Mouse (Mus musculus) megakaryocyte, embryonic 14.5 days (primary cell): ENCODE data around the gene Rnf225. TPM values are rescaled to one million over a fixed set of nuclear protein-coding genes. Genes with fewer than 3 reads are reported as not detected.
A peak's percentile ranks its signal among the peaks of the same experiment; 100 is the strongest.
"Not testable (repeated sequence)": the region's sequence is repeated elsewhere in the genome, so short reads cannot be mapped to it uniquely, and the experiment has no call there.

Experiments
- H3K27me3 ChIP-seq: replicated peaks from 2 replicates; pipeline ENCODE3; 2012; ENCODE audit warnings: inconsistent platforms
- H3K36me3 ChIP-seq: replicated peaks from 2 replicates; pipeline ENCODE3; 2012; ENCODE audit warnings: low read length, inconsistent platforms, mixed read lengths
- H3K4me1 ChIP-seq: 2 replicates; pipeline ENCODE4 v1.6.1; 2012; ENCODE audit warnings: inconsistent platforms
- H3K4me3 ChIP-seq: replicated peaks from 2 replicates; pipeline ENCODE3; 2012; ENCODE audit warnings: moderate library complexity, mild to moderate bottlenecking, inconsistent platforms
- H3K9me3 ChIP-seq: 2 replicates; pipeline ENCODE4 v1.6.1; 2012; ENCODE audit warnings: inconsistent platforms
- FLI1 ChIP-seq: IDR thresholded peaks from 2 replicates; pipeline ENCODE4 v1.6.1; 2012; ENCODE audit warnings: low read length, inconsistent platforms, mixed read lengths
- GATA1 ChIP-seq: IDR thresholded peaks from 3 replicates; pipeline ENCODE4 v1.6.1; 2012; ENCODE audit warnings: mixed read lengths, low read length, inconsistent platforms, borderline replicate concordance
- polyA plus RNA-seq: library from polyadenylated mRNA; stranded (reverse); fragments of >175 nt; gene quantifications from 2 replicates; pipeline ENCODE4 v1.2.3, GENCODE M21; 2012; ENCODE audit warnings: low replicate concordance; ENCODE audit not compliant: insufficient read depth

The Rnf225 gene
- polyA plus RNA-seq, 1 experiment = 1.5 TPM

DNA sequence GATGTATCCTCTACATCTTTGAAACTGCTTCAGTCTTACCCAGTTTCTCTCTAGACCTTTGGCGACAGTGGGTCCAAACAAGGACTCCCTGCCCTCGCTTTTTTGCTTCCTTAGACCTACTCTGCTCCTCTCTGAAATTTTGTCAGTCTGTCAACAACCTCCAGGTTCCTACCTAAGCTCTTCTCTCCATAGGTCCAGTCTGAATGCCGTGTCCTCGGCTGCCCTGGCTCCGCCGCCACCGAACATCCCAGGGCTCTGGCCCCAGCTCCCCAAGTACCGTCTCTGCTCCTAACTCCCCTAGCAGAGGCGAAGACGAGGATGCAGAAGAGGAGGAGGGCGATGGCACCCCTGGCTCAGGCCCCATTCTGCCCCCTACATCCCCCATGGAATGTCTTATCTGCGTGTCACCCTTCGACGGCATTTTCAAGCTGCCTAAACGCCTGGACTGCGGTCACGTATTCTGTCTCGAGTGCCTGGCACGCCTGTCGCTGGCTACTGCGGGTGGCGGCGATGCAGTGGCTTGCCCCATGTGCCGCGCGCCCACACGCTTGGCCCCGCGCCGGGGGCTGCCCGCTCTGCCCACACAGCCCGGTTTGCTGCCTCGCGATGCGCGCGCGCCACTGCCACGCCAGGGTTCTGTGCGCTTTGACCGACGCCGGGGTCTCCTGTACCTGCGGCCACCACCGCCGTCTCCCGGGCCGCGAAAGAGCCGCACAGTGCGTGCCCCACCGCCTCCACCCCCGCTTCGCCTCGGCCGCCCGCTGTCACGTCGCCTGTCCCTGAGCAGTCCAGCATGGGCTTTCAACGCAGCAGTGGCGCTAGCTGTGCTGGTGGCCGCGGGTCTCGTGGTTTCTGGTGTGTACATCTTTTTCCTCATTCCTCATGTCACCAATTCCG lies 725 bp downstream of the Rnf225 start:
- Histone ChIP-seq H3K9me3 (no peaks in the 10 kb centered on the region), H3K27me3 (no peaks in the 10 kb centered on the region), H3K4me1 (peaks cover 28% of the 10 kb centered on the region), H3K36me3 (peaks cover 63% of the 10 kb centered on the region), H3K4me3 (peak overlapping the region; percentile 30)
- no peak for TF ChIP-seq FLI1
- TF ChIP-seq GATA1 = no peak

DNA sequence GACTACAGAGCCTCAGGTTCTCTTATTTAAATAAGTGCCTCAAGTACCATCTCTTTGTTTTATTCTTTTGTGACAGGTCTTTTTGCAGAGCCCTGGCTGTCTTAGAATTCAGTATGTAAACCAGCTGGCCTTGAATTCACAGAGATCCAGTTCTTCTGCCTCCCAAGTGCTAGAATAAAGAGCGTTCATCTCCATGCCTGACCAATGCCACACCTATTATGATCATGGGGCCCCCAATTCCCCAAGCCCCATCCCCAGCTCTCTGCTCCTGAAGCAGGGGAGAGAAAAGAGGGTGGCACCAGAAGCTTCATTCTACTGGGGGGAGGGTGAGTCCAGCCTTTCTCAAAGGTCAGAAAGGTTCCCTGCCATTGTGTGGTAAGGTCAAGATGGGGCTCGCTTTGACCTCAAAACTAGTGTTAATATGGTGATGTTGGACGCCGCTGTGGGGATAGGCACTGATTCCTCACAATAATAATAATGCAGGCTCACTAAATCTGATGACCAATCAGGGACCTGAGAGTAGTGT lies 6.5 kb downstream of the Rnf225 start:
- Histone ChIP-seq H3K4me3 (no peak overlapping the region), H3K4me1 (peaks cover 6% of the 10 kb centered on the region; the same call in 1 of the 2 replicates), H3K36me3 (peaks cover 8% of the 10 kb centered on the region), H3K9me3 (no peaks in the 10 kb centered on the region), H3K27me3 (no peaks in the 10 kb centered on the region)
- TF ChIP-seq FLI1 (no peak), GATA1 (no peak)

DNA sequence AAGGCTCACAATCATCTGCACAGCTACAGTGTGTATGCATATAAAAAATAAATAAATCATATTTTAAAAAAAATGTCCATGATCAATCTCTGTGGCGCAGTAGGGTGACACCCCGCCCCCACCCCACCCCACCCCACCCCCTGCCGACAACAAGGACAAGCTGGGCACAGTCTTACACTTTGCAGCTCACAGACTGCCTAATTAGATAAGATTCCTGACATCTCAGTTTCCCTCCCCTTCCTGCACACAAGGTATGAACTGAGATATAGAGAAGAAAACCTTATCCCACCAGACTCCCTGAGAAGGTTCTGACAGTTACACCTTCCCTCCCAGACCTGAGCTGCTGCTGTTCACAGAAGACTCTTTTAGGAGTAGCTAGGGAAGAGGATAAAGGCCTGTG lies 7.6 kb downstream of the Rnf225 start:
- Histone ChIP-seq H3K4me1 (peaks cover 6% of the 10 kb centered on the region; the same call in 1 of the 2 replicates), H3K36me3 (no peaks in the 10 kb centered on the region), H3K4me3 (no peak overlapping the region), H3K27me3 (no peaks in the 10 kb centered on the region), H3K9me3 (no peaks in the 10 kb centered on the region)
- TF ChIP-seq FLI1 = no peak
- no peak for TF ChIP-seq GATA1

DNA sequence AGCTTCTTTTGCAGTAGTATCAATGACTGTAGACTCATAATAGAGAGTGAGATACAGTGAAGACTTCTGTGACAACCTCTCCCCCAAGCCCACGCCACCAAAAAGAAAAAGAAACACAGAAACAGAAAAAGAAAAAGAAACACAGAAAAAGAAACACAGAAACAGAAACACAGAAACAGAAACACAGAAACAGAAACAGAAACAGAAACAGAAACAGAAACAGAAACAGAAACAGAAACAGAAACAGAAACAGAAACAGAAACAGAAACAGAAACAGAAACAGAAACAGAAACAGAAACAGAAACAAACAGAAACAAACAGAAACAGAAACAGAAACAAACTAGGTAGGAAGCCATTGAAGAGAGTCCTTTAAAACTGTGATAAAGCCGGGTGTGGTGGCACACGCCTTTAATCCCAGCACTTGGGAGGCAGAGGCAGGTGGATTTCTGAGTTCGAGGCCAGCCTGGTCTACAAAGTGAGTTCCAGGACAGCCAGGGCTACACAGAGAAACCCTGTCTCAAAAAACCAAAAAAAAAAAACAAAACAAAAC lies 10.1 kb downstream of the Rnf225 start:
- H3K4me1 ChIP-seq, H3K36me3 ChIP-seq, H3K9me3 ChIP-seq, H3K27me3 ChIP-seq: not testable (repeated sequence)
- peak overlapping the region; percentile 42 for H3K4me3 ChIP-seq

DNA sequence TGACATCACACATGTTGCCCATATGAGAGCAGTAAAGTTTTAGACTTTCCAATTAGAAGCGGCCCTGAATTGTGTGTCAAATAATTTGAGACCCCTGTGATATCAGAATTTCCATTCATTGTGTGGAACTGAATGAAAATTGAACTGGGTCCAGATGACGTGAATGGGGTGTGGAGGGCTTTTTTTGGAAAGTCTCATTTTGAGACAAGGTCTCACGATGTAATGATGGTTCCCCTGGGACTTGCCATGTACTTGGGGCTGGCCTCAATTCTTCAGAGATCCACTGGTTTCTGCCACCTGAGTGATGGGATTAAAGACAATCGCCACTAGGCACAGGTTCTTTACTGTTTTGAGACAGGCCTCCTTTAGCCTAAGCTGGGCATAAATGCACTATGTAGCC lies 13.4 kb downstream of the Rnf225 start:
- H3K4me3 ChIP-seq = no peak overlapping the region
- no peaks in the 10 kb centered on the region for H3K9me3 ChIP-seq
- H3K4me1 ChIP-seq = peaks cover 12% of the 10 kb centered on the region; the same call in 1 of the 2 replicates
- no peak for TF ChIP-seq GATA1
- TF ChIP-seq FLI1 = no peak
- peaks cover 2% of the 10 kb centered on the region for H3K27me3 ChIP-seq
- H3K36me3 ChIP-seq = no peaks in the 10 kb centered on the region

DNA sequence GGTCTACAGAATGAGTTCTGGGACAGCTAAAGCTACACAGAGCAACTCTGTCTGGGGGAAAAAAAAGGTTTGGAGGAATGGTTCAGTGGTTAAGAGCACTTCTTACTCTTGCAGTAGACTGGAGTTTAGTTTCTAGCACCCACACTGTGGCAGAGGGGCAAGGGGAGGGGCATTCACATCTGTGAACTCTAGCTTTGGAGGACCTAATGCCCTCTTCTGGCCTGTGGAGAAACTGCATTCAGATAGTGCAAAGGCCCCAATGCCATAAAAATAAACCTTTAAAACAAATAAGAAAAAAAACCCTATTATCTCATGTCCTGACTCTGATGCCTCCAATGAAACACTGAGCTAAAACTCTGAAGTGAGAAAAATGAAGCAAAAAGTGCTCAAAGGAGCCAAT lies 16.3 kb downstream of the Rnf225 start:
- Histone ChIP-seq H3K4me1 (peaks cover 6% of the 10 kb centered on the region; the same call in 1 of the 2 replicates), H3K9me3 (no peaks in the 10 kb centered on the region), H3K4me3 (no peak overlapping the region), H3K27me3 (peaks cover 2% of the 10 kb centered on the region), H3K36me3 (no peaks in the 10 kb centered on the region)
- TF ChIP-seq FLI1 (no peak), GATA1 (no peak)

DNA sequence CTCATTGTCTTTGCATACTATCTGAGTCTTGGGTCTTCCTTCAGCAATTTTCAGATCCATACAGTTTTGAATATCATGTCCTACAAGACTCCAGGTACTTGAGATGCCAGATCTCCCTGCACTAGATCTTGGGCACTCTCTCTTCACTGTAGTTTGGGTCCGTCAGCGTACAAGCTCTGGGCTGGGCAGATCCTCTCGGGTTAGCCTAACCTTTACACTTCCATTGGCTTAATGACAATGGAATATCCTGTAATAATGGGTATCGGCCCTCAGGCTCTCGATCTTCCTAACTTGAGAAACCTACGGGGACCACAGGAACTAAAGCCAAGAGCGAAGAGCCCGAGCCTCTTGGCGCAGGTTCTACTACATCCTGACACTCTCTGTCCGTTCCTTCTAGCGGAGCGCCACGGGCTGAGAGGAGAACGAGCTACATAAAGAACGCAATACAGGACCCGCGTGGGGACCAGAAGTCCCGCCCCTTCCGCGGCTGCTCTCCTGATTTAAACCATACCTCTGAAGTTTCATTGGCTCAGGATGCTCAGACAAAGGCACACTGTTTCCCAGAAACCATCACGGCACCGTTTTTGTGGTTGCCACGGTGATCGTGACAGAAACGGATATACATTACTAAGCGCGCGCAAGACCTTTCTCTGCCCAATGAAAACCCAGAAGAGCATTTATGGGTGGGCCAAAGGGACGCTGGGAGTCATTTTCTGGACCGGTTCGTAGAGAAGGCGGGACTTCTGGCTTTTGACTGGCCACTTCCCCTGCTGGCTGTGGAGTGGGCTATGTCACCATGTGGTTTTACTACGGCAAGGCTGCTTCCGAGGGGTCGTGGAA lies 22.0 kb downstream of the Rnf225 start:
- Histone ChIP-seq H3K4me3 (peak overlapping the region; percentile 90), H3K27me3 (peaks cover 2% of the 10 kb centered on the region), H3K36me3 (no peaks in the 10 kb centered on the region), H3K4me1 (peaks cover 19% of the 10 kb centered on the region; the same call in 1 of the 2 replicates), H3K9me3 (peaks cover 9% of the 10 kb centered on the region)
- TF ChIP-seq FLI1 = no peak
- TF ChIP-seq GATA1 = no peak

DNA sequence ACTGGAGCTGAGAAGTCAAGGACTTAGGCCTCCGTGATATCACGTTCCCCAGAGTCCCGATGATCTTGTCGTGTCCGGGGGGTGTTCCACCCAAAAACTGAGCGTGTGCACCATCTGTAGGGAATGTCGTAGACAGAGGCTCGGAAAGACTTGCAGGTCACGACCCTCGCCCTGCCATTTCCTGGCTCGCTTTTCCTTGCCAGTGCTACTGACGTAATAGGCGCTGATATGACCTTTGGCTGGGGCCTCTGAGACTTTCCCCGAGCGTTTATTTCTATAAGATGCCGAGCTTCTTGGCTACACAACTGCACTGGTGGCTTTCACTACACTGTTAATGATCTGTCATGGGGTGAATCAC lies 22.6 kb downstream of the Rnf225 start:
- Histone ChIP-seq H3K4me3 (peak overlapping the region; percentile 90), H3K36me3 (no peaks in the 10 kb centered on the region), H3K4me1 (peaks cover 23% of the 10 kb centered on the region; the same call in 1 of the 2 replicates), H3K9me3 (peaks cover 9% of the 10 kb centered on the region), H3K27me3 (peaks cover 2% of the 10 kb centered on the region)
- TF ChIP-seq GATA1 = no peak
- TF ChIP-seq FLI1 = no peak

DNA sequence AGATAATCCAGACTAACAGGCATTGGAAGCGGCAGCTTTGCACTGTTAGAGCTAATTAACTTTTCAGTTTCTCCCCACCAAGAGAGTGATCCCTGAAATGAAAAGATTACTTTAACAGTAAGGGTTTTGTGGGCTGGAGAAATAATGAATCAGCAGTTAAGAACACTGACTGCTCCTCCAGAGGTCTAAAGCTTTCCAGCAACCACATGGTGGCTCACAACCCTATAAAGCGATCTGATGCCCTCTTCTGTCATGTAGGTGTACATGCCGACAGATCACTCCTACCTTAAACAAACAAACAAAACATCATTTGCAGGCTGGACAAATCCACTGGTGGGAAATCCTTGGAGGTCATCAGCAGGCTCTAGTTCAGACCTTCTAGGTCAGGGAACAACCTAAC lies 27.7 kb downstream of the Rnf225 start:
- TF ChIP-seq GATA1 (no peak), FLI1 (no peak)
- Histone ChIP-seq H3K4me1 (peaks cover 32% of the 10 kb centered on the region; the same call in 1 of the 2 replicates), H3K27me3 (no peaks in the 10 kb centered on the region), H3K9me3 (no peaks in the 10 kb centered on the region), H3K4me3 (no peak overlapping the region), H3K36me3 (no peaks in the 10 kb centered on the region)
